Mouse (Mus musculus): ENCODE measurements around the gene Tsr2. TPM values are rescaled to one million over a fixed set of nuclear protein-coding genes. Genes with fewer than 3 reads are reported as not detected.

Gene Tsr2
- polyA plus RNA-seq, 1 experiment from 2014 or later, result 45.8 TPM

- Histone ChIP-seq H3K4me2 (no peak overlapping the region), H3K36me3 (ENCODE audit: control insufficient read depth, insufficient read depth, low read length) (no peaks in the 10 kb centered on the region), H3K27ac (ENCODE audit: low read depth, low read length) (no peak overlapping the region), H3K4me1 (ENCODE audit: control insufficient read depth, insufficient read depth, low read length) (no peaks in the 10 kb centered on the region), H3K4me3 (ENCODE audit: low read depth, low read length) (no peak overlapping the region), H3K9ac (ENCODE audit: low read length) (no peak overlapping the region), H3K27me3 (ENCODE audit: control insufficient read depth, insufficient read depth, low read length) (no peaks in the 10 kb centered on the region), H3K9me3 (ENCODE audit: control insufficient read depth, low read length) (no peaks in the 10 kb centered on the region)
- ATAC-seq (ENCODE audit: low FRiP score), result no peak
- DNase-seq (ENCODE audit: low spot score, missing footprints), result no peak
- WGBS, result 86% methylated on average over 4 of the region's 4 CpGs
Observed at GRCm38 (mm10) chrX:151076941-151077485, 19.3 kb downstream of the Tsr2 start.

GRCm38 (mm10) chrX:151076007-151076406 is 20.3 kb downstream of the Tsr2 start:
- Histone ChIP-seq H3K27ac (ENCODE audit: low read depth, low read length) (no peak overlapping the region), H3K4me2 (no peak overlapping the region), H3K4me1 (ENCODE audit: control insufficient read depth, insufficient read depth, low read length) (no peaks in the 10 kb centered on the region), H3K9ac (ENCODE audit: low read length) (no peak overlapping the region), H3K36me3 (ENCODE audit: control insufficient read depth, insufficient read depth, low read length) (no peaks in the 10 kb centered on the region), H3K9me3 (ENCODE audit: control insufficient read depth, low read length) (no peaks in the 10 kb centered on the region), H3K27me3 (ENCODE audit: control insufficient read depth, insufficient read depth, low read length) (no peaks in the 10 kb centered on the region), H3K4me3 (ENCODE audit: low read depth, low read length) (no peak overlapping the region)
- ATAC-seq (ENCODE audit: low FRiP score) (no peak), DNase-seq (ENCODE audit: low spot score, missing footprints) (no peak)
- 93% methylated on average over 5 of the region's 5 CpGs for WGBS

- 0 out of 2 replicates have a peak, but pooled peaks cover 2% of the 10 kb centered on the region for H3K27me3 ChIP-seq (ENCODE audit: control insufficient read depth, insufficient read depth, low read length)
- no peaks in the 10 kb centered on the region for H3K36me3 ChIP-seq (ENCODE audit: control insufficient read depth, insufficient read depth, low read length)
- no peak overlapping the region for H3K9ac ChIP-seq (ENCODE audit: low read length)
- no peak overlapping the region for H3K4me2 ChIP-seq
- ATAC-seq (ENCODE audit: low FRiP score) (no peak), DNase-seq (ENCODE audit: low spot score, missing footprints) (no peak)
- H3K9me3 ChIP-seq (ENCODE audit: control insufficient read depth, low read length), result no peaks in the 10 kb centered on the region
- no peak overlapping the region for H3K27ac ChIP-seq (ENCODE audit: low read depth, low read length)
- WGBS, result 90% methylated on average over 5 of the region's 5 CpGs
- no peaks in the 10 kb centered on the region for H3K4me1 ChIP-seq (ENCODE audit: control insufficient read depth, insufficient read depth, low read length)
- H3K4me3 ChIP-seq (ENCODE audit: low read depth, low read length), result no peak overlapping the region
Observed at GRCm38 (mm10) chrX:151067876-151068275, 28.5 kb downstream of the Tsr2 start.

- 89% methylated on average over 7 of the region's 7 CpGs for WGBS
- no peak overlapping the region for H3K4me2 ChIP-seq
- no peaks in the 10 kb centered on the region for H3K9me3 ChIP-seq (ENCODE audit: control insufficient read depth, low read length)
- H3K27ac ChIP-seq (ENCODE audit: low read depth, low read length), result no peak overlapping the region
- ATAC-seq (ENCODE audit: low FRiP score) (no peak), DNase-seq (ENCODE audit: low spot score, missing footprints) (no peak)
- 0 out of 2 replicates have a peak, but pooled peaks cover 2% of the 10 kb centered on the region for H3K27me3 ChIP-seq (ENCODE audit: control insufficient read depth, insufficient read depth, low read length)
- no peaks in the 10 kb centered on the region for H3K36me3 ChIP-seq (ENCODE audit: control insufficient read depth, insufficient read depth, low read length)
- no peak overlapping the region for H3K4me3 ChIP-seq (ENCODE audit: low read depth, low read length)
- no peaks in the 10 kb centered on the region for H3K4me1 ChIP-seq (ENCODE audit: control insufficient read depth, insufficient read depth, low read length)
- no peak overlapping the region for H3K9ac ChIP-seq (ENCODE audit: low read length)
Observed at GRCm38 (mm10) chrX:151066071-151066666, 30.2 kb downstream of the Tsr2 start.

GRCm38 (mm10) chrX:151061615-151062299 is 34.6 kb downstream of the Tsr2 start:
- ATAC-seq (ENCODE audit: low FRiP score) (no peak), DNase-seq (ENCODE audit: low spot score, missing footprints) (no peak)
- no peak overlapping the region for H3K27ac ChIP-seq (ENCODE audit: low read depth, low read length)
- no peak overlapping the region for H3K4me2 ChIP-seq
- H3K27me3 ChIP-seq (ENCODE audit: control insufficient read depth, insufficient read depth, low read length), result no peaks in the 10 kb centered on the region
- H3K4me3 ChIP-seq (ENCODE audit: low read depth, low read length), result no peak overlapping the region
- H3K4me1 ChIP-seq (ENCODE audit: control insufficient read depth, insufficient read depth, low read length), result no peaks in the 10 kb centered on the region
- 70% methylated on average over 3 of the region's 3 CpGs for WGBS
- no peak overlapping the region for H3K9ac ChIP-seq (ENCODE audit: low read length)
- H3K9me3 ChIP-seq (ENCODE audit: control insufficient read depth, low read length), result no peaks in the 10 kb centered on the region
- no peaks in the 10 kb centered on the region for H3K36me3 ChIP-seq (ENCODE audit: control insufficient read depth, insufficient read depth, low read length)

GRCm38 (mm10) chrX:151059346-151059745 is 37.0 kb downstream of the Tsr2 start:
- Histone ChIP-seq H3K27me3 (ENCODE audit: control insufficient read depth, insufficient read depth, low read length) (no peaks in the 10 kb centered on the region), H3K4me3 (ENCODE audit: low read depth, low read length) (no peak overlapping the region), H3K9ac (ENCODE audit: low read length) (no peak overlapping the region), H3K9me3 (ENCODE audit: control insufficient read depth, low read length) (no peaks in the 10 kb centered on the region), H3K36me3 (ENCODE audit: control insufficient read depth, insufficient read depth, low read length) (no peaks in the 10 kb centered on the region), H3K4me1 (ENCODE audit: control insufficient read depth, insufficient read depth, low read length) (0 out of 2 replicates have a peak, but pooled peaks cover 2% of the 10 kb centered on the region), H3K27ac (ENCODE audit: low read depth, low read length) (no peak overlapping the region), H3K4me2 (no peak overlapping the region)
- DNase-seq (ENCODE audit: low spot score, missing footprints) (no peak), ATAC-seq (ENCODE audit: low FRiP score) (no peak)
- WGBS, result 90% methylated on average over 1 of the region's 1 CpGs

- 17% methylated on average over 1 of the region's 1 CpGs for WGBS
- no peak for ATAC-seq (ENCODE audit: low FRiP score)
- DNase-seq (ENCODE audit: low spot score, missing footprints), result no peak
Observed at GRCm38 (mm10) chrX:151055559-151055958, 40.8 kb downstream of the Tsr2 start.

GRCm38 (mm10) chrX:151054489-151054888 is 41.9 kb downstream of the Tsr2 start:
- peaks cover 3% of the 10 kb centered on the region; the same call in 1 of the 2 replicates for H3K4me1 ChIP-seq (ENCODE audit: control insufficient read depth, insufficient read depth, low read length)
- DNase-seq (ENCODE audit: low spot score, missing footprints) (no peak), ATAC-seq (ENCODE audit: low FRiP score) (no peak)
- WGBS, result 63% methylated on average over 1 of the region's 6 CpGs
- no peaks in the 10 kb centered on the region for H3K36me3 ChIP-seq (ENCODE audit: control insufficient read depth, insufficient read depth, low read length)
- no peaks in the 10 kb centered on the region for H3K9me3 ChIP-seq (ENCODE audit: control insufficient read depth, low read length)
- H3K4me3 ChIP-seq (ENCODE audit: low read depth, low read length), result no peak overlapping the region
- no peak overlapping the region for H3K9ac ChIP-seq (ENCODE audit: low read length)
- no peak overlapping the region for H3K4me2 ChIP-seq
- H3K27me3 ChIP-seq (ENCODE audit: control insufficient read depth, insufficient read depth, low read length), result no peaks in the 10 kb centered on the region
- no peak overlapping the region for H3K27ac ChIP-seq (ENCODE audit: low read depth, low read length)

More at GRCm38 (mm10) chrX:151055559-151055958, 40.8 kb downstream of the Tsr2 start:
- Histone ChIP-seq H3K27ac (ENCODE audit: low read depth, low read length) (no peak overlapping the region), H3K9me3 (ENCODE audit: control insufficient read depth, low read length) (no peaks in the 10 kb centered on the region), H3K4me1 (ENCODE audit: control insufficient read depth, insufficient read depth, low read length) (0 out of 2 replicates have a peak, but pooled peaks cover 2% of the 10 kb centered on the region), H3K36me3 (ENCODE audit: control insufficient read depth, insufficient read depth, low read length) (no peaks in the 10 kb centered on the region), H3K9ac (ENCODE audit: low read length) (no peak overlapping the region), H3K4me2 (no peak overlapping the region), H3K4me3 (ENCODE audit: low read depth, low read length) (no peak overlapping the region), H3K27me3 (ENCODE audit: control insufficient read depth, insufficient read depth, low read length) (no peaks in the 10 kb centered on the region)

- ATAC-seq (ENCODE audit: low FRiP score) (no peak), DNase-seq (ENCODE audit: low spot score, missing footprints) (no peak)
- Histone ChIP-seq H3K27me3 (ENCODE audit: control insufficient read depth, insufficient read depth, low read length) (no peaks in the 10 kb centered on the region), H3K4me3 (ENCODE audit: low read depth, low read length) (no peak overlapping the region), H3K9me3 (ENCODE audit: control insufficient read depth, low read length) (no peaks in the 10 kb centered on the region), H3K9ac (ENCODE audit: low read length) (no peak overlapping the region), H3K4me2 (no peak overlapping the region), H3K36me3 (ENCODE audit: control insufficient read depth, insufficient read depth, low read length) (no peaks in the 10 kb centered on the region), H3K4me1 (ENCODE audit: control insufficient read depth, insufficient read depth, low read length) (peaks cover 13% of the 10 kb centered on the region), H3K27ac (ENCODE audit: low read depth, low read length) (no peak overlapping the region)
- WGBS, result 71% methylated on average over 7 of the region's 7 CpGs
Observed at GRCm38 (mm10) chrX:151050337-151050736, 46.0 kb downstream of the Tsr2 start.

All from midbrain, embryonic 11.5 days (tissue).